Mouse (Mus musculus) neural tube, embryonic 12.5 days (tissue): ENCODE results near the gene Pard3. TPM values are rescaled to one million over a fixed set of nuclear protein-coding genes. Genes with fewer than 3 reads are reported as not detected.

Source experiments
- ATAC-seq: fragments of 200-750 bp; cut with Nextera tagmentation; 2 replicates; pipeline ENCODE4 v1.8.0; 2017; ENCODE audit warnings: low read depth, mild to moderate bottlenecking, moderate TSS enrichment, moderate library complexity; ENCODE audit not compliant: low FRiP score
- H3K27ac ChIP-seq: fragments of 300-500 bp; sonication (generic); 2 replicates; pipeline ENCODE4 v1.5.1; 2016
- H3K27me3 ChIP-seq: fragments of 300-500 bp; sonication (generic); replicated peaks from 2 replicates; pipeline ENCODE4 v1.6.1; 2016; ENCODE audit warnings: mild to moderate bottlenecking
- H3K36me3 ChIP-seq: fragments of 300-500 bp; sonication (generic); 2 replicates; pipeline ENCODE4 v1.6.1; 2016; ENCODE audit warnings: mild to moderate bottlenecking
- H3K4me1 ChIP-seq: fragments of 300-500 bp; sonication (generic); 2 replicates; pipeline ENCODE4 v1.6.1; 2016
- H3K4me2 ChIP-seq: fragments of 300-500 bp; sonication (generic); replicated peaks from 2 replicates; pipeline ENCODE4 v1.6.1; 2016; ENCODE audit warnings: mild to moderate bottlenecking
- H3K4me3 ChIP-seq: fragments of 300-500 bp; sonication (generic); 2 replicates; pipeline ENCODE4 v1.5.1; 2016
- H3K9ac ChIP-seq: fragments of 300-500 bp; sonication (generic); 2 replicates; pipeline ENCODE4 v1.6.1; 2016; ENCODE audit warnings: mild to moderate bottlenecking
- H3K9me3 ChIP-seq: fragments of 300-500 bp; sonication (generic); 2 replicates; pipeline ENCODE4 v1.6.1; 2016; ENCODE audit warnings: mild to moderate bottlenecking
- WGBS: fragments of 180-500 bp; shearing (Covaris S2); methylation state at CpG from one replicate; pipeline ENCODE4 v1.1.7; 2016; 5-methylcytosine and 5-hydroxymethylcytosine counted together
- polyA plus RNA-seq: library from polyadenylated mRNA; unstranded; fragments of >200 nt; fragmentation: Nextera tagmentation; extraction: Ambion mirVana; gene quantifications from 2 replicates; pipeline ENCODE4 v1.2.1, GENCODE M21; 2016

The Pard3 gene
- polyA plus RNA-seq, 1 experiment from 2014 or later: 41.1 TPM

DNA sequence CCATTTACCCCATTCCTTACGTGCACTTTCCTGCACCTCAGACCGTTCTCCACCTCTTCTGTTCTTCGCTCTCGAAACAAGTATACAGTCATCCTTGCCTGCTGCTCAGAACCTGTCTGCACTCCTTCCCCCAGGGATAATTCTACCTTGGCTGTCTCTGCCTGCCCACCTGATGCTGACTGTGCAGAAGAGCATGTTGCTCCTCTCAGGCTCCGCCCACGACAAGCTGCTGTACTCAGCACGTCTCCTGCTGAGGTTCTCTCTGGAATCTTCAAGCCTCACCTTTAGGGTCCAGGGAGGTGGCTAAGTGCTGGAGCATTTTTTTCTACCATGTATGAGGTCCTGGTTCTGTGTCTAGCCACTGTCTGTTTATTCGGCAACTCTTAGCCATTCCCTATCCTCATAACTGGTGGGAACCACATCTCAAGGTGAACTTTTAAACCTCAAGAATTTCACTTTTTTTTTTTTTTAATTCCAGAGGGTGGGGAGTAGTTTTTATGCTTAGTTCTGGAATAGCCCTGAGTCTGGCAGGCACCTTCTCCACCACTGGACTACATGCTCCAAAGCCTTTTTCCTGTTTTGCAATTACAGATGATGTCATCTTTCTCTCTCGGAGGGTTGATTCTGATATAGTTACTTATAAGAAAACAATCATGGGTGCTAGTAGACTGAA lies 376.6 kb downstream of the Pard3 start:
- Histone ChIP-seq H3K4me2 (no peak overlapping the region), H3K9me3 (no peaks in the 10 kb centered on the region), H3K27me3 (no peaks in the 10 kb centered on the region), H3K27ac (no peak overlapping the region), H3K4me3 (no peak overlapping the region), H3K9ac (no peak overlapping the region), H3K4me1 (no peaks in the 10 kb centered on the region; the same call in 1 of the 2 replicates), H3K36me3 (no peaks in the 10 kb centered on the region)
- 81% methylated on average over 9 of the region's 9 CpGs for WGBS
- no peak for ATAC-seq

DNA sequence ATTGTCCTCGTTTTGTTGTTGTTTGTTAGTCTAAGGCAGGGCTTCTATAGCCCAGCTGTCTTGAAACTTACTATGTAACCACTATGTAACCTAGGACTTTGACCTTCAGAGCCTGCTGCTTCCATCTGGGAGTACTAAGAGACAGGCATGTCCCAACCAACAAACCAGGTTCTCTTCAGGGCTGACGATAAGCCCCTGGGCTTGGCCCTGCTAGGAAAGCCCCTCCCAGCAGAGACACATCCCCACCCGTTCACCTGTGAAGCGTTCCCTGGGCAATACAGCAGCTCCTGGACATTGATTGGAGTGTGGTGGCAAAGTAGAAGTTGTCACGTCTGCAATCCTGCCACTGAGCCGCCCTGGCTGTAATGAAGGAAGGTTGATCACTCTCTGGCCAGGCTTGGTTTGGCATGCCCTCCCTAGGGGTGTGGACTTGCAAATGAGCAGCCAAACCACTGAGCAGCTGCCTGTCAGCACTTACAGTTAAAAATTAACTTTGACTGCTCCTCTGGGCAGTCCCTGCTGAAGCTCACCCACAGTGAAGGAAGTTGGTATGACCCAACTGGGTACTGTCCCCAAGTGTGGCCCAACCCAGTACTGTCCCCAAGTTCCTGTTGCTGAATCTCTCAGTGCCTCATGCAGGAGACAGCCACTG lies 377.3 kb downstream of the Pard3 start:
- H3K27me3 ChIP-seq: no peaks in the 10 kb centered on the region
- ATAC-seq: no peak
- 66% methylated on average over 6 of the region's 6 CpGs for WGBS
- no peak overlapping the region for H3K9ac ChIP-seq
- no peak overlapping the region for H3K4me2 ChIP-seq
- no peaks in the 10 kb centered on the region for H3K36me3 ChIP-seq
- no peak overlapping the region for H3K27ac ChIP-seq
- H3K4me1 ChIP-seq: no peaks in the 10 kb centered on the region; the same call in 1 of the 2 replicates
- no peaks in the 10 kb centered on the region for H3K9me3 ChIP-seq
- H3K4me3 ChIP-seq: no peak overlapping the region

DNA sequence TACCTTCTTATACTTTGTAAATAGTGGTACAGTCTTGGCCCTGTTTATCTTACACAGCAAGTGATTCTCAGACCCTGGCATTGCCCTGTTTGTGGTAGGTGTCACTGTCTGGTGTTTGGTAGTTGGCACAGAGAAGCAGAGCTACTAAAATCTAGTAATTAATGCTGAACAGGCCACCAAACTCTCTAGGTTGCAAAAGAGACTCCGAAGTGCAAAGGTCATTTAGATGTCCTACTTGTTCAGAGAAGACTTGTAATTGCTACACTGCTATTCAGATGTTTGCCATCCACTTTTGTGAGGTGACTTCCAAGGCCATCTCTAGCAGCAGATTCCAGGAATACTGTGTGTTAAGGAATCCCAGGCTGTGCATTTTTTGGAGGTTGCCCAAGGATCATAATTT lies 383.7 kb downstream of the Pard3 start:
- ATAC-seq: no peak

DNA sequence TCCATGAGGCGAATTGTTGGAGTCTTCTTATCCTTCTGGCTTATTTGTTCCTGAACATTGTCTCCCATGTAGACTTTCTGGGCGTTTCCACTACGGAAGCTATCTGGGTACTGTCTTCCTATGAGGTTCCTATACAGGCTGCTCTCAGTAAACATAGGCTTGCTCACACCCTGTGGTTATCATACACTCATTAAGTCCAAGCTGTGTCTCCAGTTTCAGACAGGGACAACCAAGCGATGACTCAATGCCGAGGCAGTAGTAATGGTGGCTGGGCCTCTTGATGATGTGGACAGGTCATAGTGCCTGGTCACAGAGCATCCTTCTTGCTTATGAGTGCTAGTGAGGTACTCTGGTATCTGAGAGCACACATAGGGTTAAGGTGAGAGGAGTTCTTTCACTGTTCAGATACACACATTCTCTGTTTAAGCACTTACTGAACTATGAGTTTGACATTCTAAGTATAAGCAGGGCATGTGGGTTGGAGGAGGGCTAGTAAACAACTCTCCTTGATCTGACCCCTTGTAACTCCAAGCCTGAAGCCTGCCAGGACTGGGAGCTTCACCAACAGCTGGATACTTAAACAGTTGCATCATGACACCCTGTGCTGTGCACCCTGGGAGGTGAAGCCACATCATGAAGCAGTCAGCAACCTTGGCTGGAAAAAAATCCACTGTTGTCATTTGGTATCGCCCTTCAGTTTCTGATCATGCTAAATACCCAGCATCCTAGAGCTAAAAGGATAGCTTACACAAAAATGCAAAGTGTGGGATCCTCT lies 385.6 kb downstream of the Pard3 start:
- 95% methylated on average over 6 of the region's 6 CpGs for WGBS
- no peak for ATAC-seq
- Histone ChIP-seq H3K36me3 (peaks cover 4% of the 10 kb centered on the region; the same call in 1 of the 2 replicates), H3K9me3 (no peaks in the 10 kb centered on the region), H3K4me2 (no peak overlapping the region), H3K27me3 (no peaks in the 10 kb centered on the region), H3K4me1 (peaks cover 14% of the 10 kb centered on the region), H3K9ac (no peak overlapping the region), H3K4me3 (no peak overlapping the region), H3K27ac (no peak overlapping the region)

More for the DNA sequence above, 383.7 kb downstream of the Pard3 start:
- no peaks in the 10 kb centered on the region for H3K27me3 ChIP-seq
- H3K4me1 ChIP-seq: peaks cover 14% of the 10 kb centered on the region
- H3K4me2 ChIP-seq: no peak overlapping the region
- peaks cover 4% of the 10 kb centered on the region; the same call in 1 of the 2 replicates for H3K36me3 ChIP-seq
- H3K27ac ChIP-seq: no peak overlapping the region
- no peaks in the 10 kb centered on the region for H3K9me3 ChIP-seq
- 93% methylated on average over 1 of the region's 1 CpGs for WGBS
- H3K4me3 ChIP-seq: no peak overlapping the region
- H3K9ac ChIP-seq: no peak overlapping the region

GRCm38 (mm10) chr8:127450954-127451668 lies 387.4 kb downstream of the Pard3 start:
- peaks cover 14% of the 10 kb centered on the region for H3K4me1 ChIP-seq
- 0 out of 2 replicates have a peak overlapping the region, but pooled peaks have one; percentile 20 for H3K27ac ChIP-seq
- ATAC-seq: peak; percentile 81
- H3K4me2 ChIP-seq: peak overlapping the region; percentile 18; the same call in 1 of the 2 replicates
- no peaks in the 10 kb centered on the region for H3K9me3 ChIP-seq
- peaks cover 4% of the 10 kb centered on the region; the same call in 1 of the 2 replicates for H3K36me3 ChIP-seq
- no peaks in the 10 kb centered on the region for H3K27me3 ChIP-seq
- H3K9ac ChIP-seq: no peak overlapping the region
- 40% methylated on average over 14 of the region's 14 CpGs for WGBS
- no peak overlapping the region for H3K4me3 ChIP-seq

DNA sequence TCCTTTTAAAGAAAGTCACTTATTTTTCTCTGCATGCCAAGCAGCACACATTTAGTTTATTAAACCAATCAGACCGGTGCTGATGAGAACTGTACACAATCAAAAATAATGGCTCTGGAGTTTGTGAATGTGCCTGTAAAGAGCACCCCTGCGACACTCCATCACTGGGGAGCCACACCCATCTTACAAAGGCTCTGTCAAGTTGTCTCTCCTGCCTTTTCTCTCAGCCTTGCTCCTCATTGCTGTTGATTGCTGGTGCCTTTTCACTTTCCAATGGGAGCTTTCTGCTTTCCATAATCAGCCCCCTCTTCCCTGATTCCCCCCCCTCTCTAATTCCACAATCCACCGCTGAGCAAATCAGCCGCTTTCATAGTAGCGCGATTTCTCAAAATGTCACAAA lies 388.7 kb downstream of the Pard3 start:
- Histone ChIP-seq H3K9me3 (no peaks in the 10 kb centered on the region), H3K9ac (no peak overlapping the region), H3K36me3 (peaks cover 4% of the 10 kb centered on the region; the same call in 1 of the 2 replicates), H3K27ac (no peak overlapping the region), H3K4me1 (peaks cover 14% of the 10 kb centered on the region), H3K27me3 (no peaks in the 10 kb centered on the region), H3K4me3 (no peak overlapping the region), H3K4me2 (no peak overlapping the region)
- no peak for ATAC-seq
- 72% methylated on average over 6 of the region's 6 CpGs for WGBS

DNA sequence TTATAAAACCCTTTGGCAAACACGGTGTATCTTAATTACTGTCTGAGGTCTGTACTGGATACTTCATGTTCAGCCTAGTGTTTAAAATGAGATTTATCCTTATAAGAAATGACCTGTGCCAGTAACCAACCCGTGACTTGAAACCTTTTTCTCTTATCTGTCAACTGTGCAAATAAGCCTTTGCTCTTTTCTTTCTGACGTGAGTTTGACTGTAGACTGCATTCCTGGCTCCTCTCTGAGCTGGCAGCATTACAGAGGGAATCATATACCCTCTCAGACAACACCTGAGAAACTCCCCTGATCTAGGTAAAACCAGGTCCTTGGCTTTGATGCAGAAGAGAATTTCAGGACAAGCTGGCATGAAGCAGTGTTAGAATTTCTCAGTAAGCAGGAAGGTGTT lies 394.2 kb downstream of the Pard3 start:
- Histone ChIP-seq H3K4me3 (no peak overlapping the region), H3K9ac (no peak overlapping the region), H3K4me2 (no peak overlapping the region), H3K27ac (no peak overlapping the region), H3K4me1 (no peaks in the 10 kb centered on the region), H3K9me3 (no peaks in the 10 kb centered on the region), H3K27me3 (no peaks in the 10 kb centered on the region), H3K36me3 (peaks cover 6% of the 10 kb centered on the region; the same call in 1 of the 2 replicates)
- no peak for ATAC-seq
- 76% methylated on average over 3 of the region's 3 CpGs for WGBS

DNA sequence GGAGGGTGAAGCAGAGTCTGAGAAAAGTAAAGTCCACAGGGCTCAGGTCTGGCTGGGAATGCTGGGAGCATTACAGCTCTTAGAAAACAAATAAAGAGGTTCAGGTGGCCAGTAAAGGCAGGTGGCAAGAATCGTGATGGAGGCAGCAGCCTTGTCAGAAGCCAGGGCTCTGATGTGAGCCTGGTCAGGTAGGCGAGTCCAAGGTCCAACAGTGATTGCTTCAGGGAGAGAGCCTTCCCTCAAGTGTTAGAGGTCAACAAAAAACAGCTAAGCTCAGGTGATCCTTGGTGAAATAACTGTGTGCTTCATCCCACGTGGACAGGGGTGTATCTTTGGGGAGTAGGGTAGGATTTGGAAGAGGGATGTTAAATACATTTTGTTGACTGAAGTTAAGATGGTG lies 397.5 kb downstream of the Pard3 start:
- 0 out of 2 replicates have a peak, but pooled peaks cover 3% of the 10 kb centered on the region for H3K4me1 ChIP-seq

GRCm38 (mm10) chr8:127462378-127462935 lies 398.8 kb downstream of the Pard3 start:
- H3K27ac ChIP-seq: no peak overlapping the region
- 0 out of 2 replicates have a peak, but pooled peaks cover 3% of the 10 kb centered on the region for H3K4me1 ChIP-seq
- no peak overlapping the region for H3K9ac ChIP-seq
- ATAC-seq: no peak
- no peaks in the 10 kb centered on the region for H3K9me3 ChIP-seq
- WGBS: 90% methylated on average over 2 of the region's 2 CpGs
- no peak overlapping the region for H3K4me2 ChIP-seq
- no peaks in the 10 kb centered on the region for H3K27me3 ChIP-seq
- H3K4me3 ChIP-seq: no peak overlapping the region
- peaks cover 6% of the 10 kb centered on the region; the same call in 1 of the 2 replicates for H3K36me3 ChIP-seq

More for the DNA sequence above, 397.5 kb downstream of the Pard3 start:
- no peaks in the 10 kb centered on the region for H3K27me3 ChIP-seq
- no peak overlapping the region for H3K4me3 ChIP-seq
- no peaks in the 10 kb centered on the region for H3K9me3 ChIP-seq
- 86% methylated on average over 3 of the region's 3 CpGs for WGBS
- no peak overlapping the region for H3K9ac ChIP-seq
- H3K36me3 ChIP-seq: peaks cover 6% of the 10 kb centered on the region; the same call in 1 of the 2 replicates
- H3K4me2 ChIP-seq: no peak overlapping the region
- no peak for ATAC-seq
- H3K27ac ChIP-seq: no peak overlapping the region

DNA sequence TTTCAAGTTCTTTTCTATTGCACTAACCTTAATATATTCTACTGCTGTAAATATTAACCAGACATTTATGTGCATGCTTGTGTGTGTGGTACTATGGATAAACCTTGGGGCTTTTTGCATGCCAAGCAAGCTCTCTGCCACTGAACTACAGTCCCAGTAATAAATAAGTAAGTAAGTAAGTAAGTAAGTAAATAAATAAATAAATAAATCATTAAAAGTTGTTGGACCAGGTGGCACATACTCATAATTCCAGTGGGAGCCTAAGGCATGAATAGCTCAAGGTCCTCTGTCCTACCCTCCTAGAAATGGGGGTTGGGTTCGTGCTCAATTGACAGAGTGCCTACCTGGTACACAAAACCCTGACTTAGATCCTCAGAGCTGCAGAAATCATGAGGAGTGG lies 400.6 kb downstream of the Pard3 start:
- H3K36me3 ChIP-seq: peaks cover 6% of the 10 kb centered on the region; the same call in 1 of the 2 replicates
- no peak overlapping the region for H3K4me2 ChIP-seq
- no peaks in the 10 kb centered on the region for H3K9me3 ChIP-seq
- H3K27me3 ChIP-seq: no peaks in the 10 kb centered on the region
- ATAC-seq: no peak
- H3K27ac ChIP-seq: no peak overlapping the region
- H3K4me1 ChIP-seq: 0 out of 2 replicates have a peak, but pooled peaks cover 3% of the 10 kb centered on the region
- H3K9ac ChIP-seq: no peak overlapping the region
- no peak overlapping the region for H3K4me3 ChIP-seq
- WGBS: 88% methylated on average over 1 of the region's 1 CpGs

GRCm38 (mm10) chr8:127472204-127472603 lies 408.5 kb downstream of the Pard3 start:
- H3K9ac ChIP-seq: no peak overlapping the region
- no peaks in the 10 kb centered on the region for H3K4me1 ChIP-seq
- ATAC-seq: no peak
- H3K9me3 ChIP-seq: no peaks in the 10 kb centered on the region
- H3K36me3 ChIP-seq: 0 out of 2 replicates have a peak, but pooled peaks cover 6% of the 10 kb centered on the region
- no peaks in the 10 kb centered on the region for H3K27me3 ChIP-seq
- no peak overlapping the region for H3K4me3 ChIP-seq
- no peak overlapping the region for H3K4me2 ChIP-seq
- H3K27ac ChIP-seq: no peak overlapping the region
- 69% methylated on average over 2 of the region's 2 CpGs for WGBS
